Mouse (Mus musculus): ENCODE results near the gene Ptges.
A peak's percentile ranks its signal among the peaks of the same experiment; 100 is the strongest.

Ptges gene

GRCm38 (mm10) chr2:30901646-30902160 is 28.0 kb downstream of the Ptges start:
- DNase-seq (ENCODE audit: inconsistent ontology term), result no peak

GRCm38 (mm10) chr2:30899397-30900069 is 30.1 kb downstream of the Ptges start:
- DNase-seq (ENCODE audit: inconsistent ontology term), result no peak

- no peak for DNase-seq (ENCODE audit: inconsistent ontology term)
These were observed 32.4 kb downstream of the Ptges start for GRCm38 (mm10) chr2:30897291-30897690.

- no peak for DNase-seq (ENCODE audit: inconsistent ontology term)
These were observed 35.7 kb downstream of the Ptges start for GRCm38 (mm10) chr2:30893946-30894345.

GRCm38 (mm10) chr2:30893399-30893798 is 36.3 kb downstream of the Ptges start:
- no peak for DNase-seq (ENCODE audit: inconsistent ontology term)

- peak; percentile 46 for DNase-seq (ENCODE audit: inconsistent ontology term)
These were observed 38.7 kb downstream of the Ptges start for GRCm38 (mm10) chr2:30891002-30891401.

- peak; percentile 96 for DNase-seq (ENCODE audit: inconsistent ontology term)
These were observed 44.1 kb downstream of the Ptges start for GRCm38 (mm10) chr2:30885453-30886163.

- no peak for DNase-seq (ENCODE audit: inconsistent ontology term)
These were observed 44.8 kb downstream of the Ptges start for GRCm38 (mm10) chr2:30884852-30885373.

GRCm38 (mm10) chr2:30881215-30881614 is 48.4 kb downstream of the Ptges start:
- no peak for DNase-seq (ENCODE audit: inconsistent ontology term)

- DNase-seq (ENCODE audit: inconsistent ontology term), result no peak
These were observed 50.2 kb downstream of the Ptges start for GRCm38 (mm10) chr2:30879481-30879880.

- peak; percentile 95 for DNase-seq (ENCODE audit: inconsistent ontology term)
These were observed 53.8 kb downstream of the Ptges start for GRCm38 (mm10) chr2:30875621-30876432.

GRCm38 (mm10) chr2:30875096-30875495 is 54.6 kb downstream of the Ptges start:
- no peak for DNase-seq (ENCODE audit: inconsistent ontology term)

- DNase-seq (ENCODE audit: inconsistent ontology term), result no peak
These were observed 55.2 kb downstream of the Ptges start for GRCm38 (mm10) chr2:30874445-30874844.

- DNase-seq (ENCODE audit: inconsistent ontology term), result no peak
These were observed 57.0 kb downstream of the Ptges start for GRCm38 (mm10) chr2:30872669-30873068.

- DNase-seq (ENCODE audit: inconsistent ontology term), result peak; percentile 78
These were observed 58.8 kb downstream of the Ptges start for GRCm38 (mm10) chr2:30870863-30871262.

- no peak for DNase-seq (ENCODE audit: inconsistent ontology term)
These were observed 64.2 kb downstream of the Ptges start for GRCm38 (mm10) chr2:30865426-30865825.

- DNase-seq (ENCODE audit: inconsistent ontology term), result peak; percentile 48
These were observed 64.7 kb downstream of the Ptges start for GRCm38 (mm10) chr2:30864968-30865381.

- DNase-seq (ENCODE audit: inconsistent ontology term), result no peak
These were observed 66.1 kb downstream of the Ptges start for GRCm38 (mm10) chr2:30863574-30863973.

GRCm38 (mm10) chr2:30862081-30862480 is 67.6 kb downstream of the Ptges start:
- no peak for DNase-seq (ENCODE audit: inconsistent ontology term)

- no peak for DNase-seq (ENCODE audit: inconsistent ontology term)
These were observed 69.9 kb downstream of the Ptges start for GRCm38 (mm10) chr2:30859782-30860181.

GRCm38 (mm10) chr2:30857076-30857475 is 72.6 kb downstream of the Ptges start:
- DNase-seq (ENCODE audit: inconsistent ontology term), result no peak

GRCm38 (mm10) chr2:30852771-30853313 is 76.8 kb downstream of the Ptges start:
- DNase-seq (ENCODE audit: inconsistent ontology term), result no peak
